Mouse (Mus musculus) cerebellum, adult 11 months (tissue): ENCODE measurements around the gene Ptch1.

ENCODE experiments used
- DNase-seq: peaks from one replicate; pipeline ENCODE4 v3.0.0; 2022

Ptch1 gene

DNA sequence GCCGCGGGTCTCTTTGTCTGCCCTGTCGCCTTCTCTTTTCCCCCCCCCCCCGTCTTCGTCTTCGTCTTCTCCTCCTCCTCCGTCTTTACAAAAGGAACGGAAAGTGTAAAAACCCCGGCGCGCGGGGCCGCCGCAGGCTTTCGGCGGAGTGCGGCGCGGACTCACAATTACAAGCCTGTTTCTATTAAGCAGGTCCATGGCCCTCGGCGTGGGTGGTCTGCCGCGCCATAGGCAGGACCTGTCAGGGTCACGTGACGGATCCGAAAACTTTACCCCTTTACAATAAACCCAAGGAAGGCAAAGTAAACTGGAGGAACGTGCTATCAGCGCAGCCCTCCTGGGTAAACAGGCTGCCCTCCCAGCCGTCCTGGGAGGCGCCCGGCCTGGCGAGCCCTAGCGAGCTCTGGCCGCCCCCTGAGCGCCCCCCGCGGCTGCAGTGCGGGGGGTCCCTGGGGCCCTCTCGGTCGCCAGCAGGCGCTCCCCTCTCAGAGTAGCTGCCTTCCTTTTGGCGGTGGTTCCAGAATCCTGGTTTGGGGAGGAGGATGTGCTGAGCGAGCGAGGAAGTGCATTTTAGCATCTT lies at the start of gene Ptch1:
Gene Ptch1, minus strand, starts transcription at position 343 of the 580 bp plus-strand sequence.
- peak; percentile 37 for DNase-seq

DNA sequence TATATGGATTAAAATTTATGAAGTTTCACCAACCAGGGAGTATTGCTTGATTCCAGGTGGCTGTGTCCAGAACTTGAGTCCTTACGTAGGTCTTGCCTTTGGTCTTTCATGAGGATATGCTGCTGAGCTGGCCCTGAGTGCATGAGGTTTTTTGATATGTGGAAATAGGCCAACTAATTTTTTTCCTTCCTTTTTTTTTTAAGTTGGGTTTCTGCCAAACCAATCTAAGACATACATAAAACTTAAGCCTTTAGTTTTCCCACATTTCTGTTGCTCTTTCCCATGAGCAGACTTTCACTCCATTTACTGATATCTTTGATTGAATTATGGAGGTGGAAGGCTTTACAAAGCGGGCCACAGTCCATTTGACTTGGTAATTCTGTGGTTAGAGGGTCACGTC lies 47.9 kb upstream of the Ptch1 start:
- DNase-seq = no peak

DNA sequence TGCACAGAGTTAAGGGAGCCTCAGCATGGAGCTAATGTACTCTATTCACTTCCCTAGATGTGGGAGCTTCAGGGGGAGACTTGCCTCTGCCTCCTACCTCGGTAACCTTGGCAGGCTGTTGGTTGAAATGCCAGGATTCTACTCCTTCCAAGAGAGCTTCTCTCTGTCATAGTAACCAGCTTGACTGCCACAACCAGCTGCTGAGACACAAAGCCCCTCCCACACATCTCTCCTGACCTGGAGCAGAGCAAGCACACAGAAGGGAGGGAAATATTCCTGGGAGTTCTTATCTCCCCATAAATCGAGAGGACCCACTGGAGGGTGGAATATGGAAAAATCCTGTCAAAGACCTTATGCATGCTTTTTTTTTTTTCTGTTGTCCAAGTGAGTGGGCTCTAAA lies 39.8 kb upstream of the Ptch1 start:
- DNase-seq = no peak

DNA sequence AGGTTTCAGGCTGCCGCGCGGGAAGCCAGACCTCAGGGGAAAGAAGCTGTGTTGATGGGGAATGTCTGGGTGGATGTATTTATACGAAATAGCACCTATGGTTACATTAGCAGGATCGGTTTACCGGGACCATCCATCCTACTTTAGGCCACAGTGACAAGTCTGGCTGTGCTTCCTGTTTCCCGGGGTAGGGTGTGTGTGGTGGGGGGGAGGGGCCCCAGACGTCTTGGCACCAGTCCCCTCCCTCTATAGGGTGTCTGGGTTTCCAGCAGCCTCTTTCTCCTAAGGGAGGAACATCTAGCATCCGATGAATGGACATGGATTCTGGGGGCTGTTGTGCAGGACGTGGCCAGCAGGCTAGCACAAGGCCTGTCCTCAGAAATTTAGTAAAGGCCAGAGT lies 36.3 kb upstream of the Ptch1 start:
- DNase-seq = no peak

DNA sequence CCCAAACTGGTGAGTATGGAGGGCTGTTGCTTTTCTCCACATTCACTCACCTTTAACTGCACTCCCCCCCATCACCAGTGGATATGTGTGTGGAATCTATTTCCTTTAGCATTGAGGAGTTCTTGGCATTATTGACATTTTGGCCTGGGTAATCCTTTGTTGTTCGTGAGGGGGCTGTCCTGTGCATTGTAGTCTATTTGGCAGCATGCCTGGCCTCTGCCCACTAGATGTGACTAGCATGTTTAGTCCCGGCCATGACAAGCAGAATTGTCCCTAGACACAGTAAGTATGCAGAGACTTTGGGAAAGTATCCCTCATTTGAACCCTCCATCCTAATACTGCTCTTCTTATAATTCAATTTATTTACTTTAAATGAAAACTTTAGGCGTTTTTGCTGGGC lies 24.2 kb upstream of the Ptch1 start:
- no peak for DNase-seq

DNA sequence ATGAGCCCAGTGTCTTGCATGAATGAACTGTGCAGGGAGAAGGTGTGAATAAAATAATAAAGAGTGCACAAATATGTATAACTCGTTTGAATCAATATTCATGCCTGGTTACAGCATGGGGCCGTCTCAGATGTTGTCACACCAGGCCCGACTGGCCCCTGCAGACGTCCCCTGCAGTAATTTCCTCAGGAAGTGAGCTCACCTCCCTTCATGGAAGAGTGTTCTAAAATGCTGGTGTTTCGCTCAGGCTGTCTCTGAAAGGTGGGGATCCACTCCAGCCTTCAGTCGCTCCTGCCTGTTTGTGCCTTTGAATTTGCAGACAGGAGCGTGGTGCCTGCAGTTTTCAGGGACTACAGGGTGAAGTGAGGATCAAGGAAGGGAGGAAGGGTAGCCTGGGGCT lies 22.5 kb upstream of the Ptch1 start:
- no peak for DNase-seq

DNA sequence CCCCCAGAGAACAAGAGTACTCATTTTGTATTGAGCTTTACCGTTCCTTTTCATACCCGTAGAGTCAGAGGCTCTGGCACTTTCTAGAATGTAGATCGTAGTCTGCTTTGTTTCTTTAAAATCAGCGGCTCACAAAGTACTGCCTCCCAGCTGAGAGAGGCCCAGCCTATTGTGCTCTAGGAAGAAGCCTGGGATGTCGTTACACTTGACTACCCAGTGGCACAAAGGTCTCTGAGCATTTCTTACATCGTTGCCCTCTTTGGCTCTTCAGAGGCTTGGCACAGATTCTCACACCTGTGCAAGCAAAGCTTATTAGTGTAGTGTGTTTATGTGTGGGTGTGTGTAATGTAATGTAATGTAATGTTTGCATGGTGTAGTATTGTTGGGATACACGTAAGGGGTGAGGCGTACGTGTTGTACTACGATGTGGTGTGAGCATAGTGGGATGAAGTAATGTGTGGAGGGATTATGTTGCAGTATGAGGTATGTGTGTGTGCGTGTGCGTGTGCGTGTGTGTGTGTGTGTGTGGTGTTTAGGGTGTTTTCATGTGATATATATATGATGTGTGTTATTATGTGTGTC lies 20.2 kb upstream of the Ptch1 start:
- no peak for DNase-seq

DNA sequence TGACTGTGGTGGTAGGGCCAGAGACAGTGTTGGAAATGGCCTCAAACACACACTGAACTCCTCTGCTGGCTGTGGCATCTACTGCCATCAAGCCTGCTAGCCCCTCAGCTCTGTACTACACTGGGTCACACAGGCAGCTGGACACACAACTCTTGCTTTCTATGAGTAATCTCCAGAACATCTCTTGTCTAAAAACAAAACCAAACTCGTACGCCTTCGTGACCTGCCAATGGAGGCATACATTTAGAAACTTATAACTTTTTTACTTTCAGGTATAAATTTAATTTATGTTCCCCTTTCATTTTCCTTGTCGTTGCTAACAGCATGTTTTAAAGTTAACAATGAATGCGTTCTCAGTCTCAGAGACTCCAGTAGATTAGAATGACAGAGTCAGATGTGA lies 19.4 kb upstream of the Ptch1 start:
- DNase-seq = no peak

DNA sequence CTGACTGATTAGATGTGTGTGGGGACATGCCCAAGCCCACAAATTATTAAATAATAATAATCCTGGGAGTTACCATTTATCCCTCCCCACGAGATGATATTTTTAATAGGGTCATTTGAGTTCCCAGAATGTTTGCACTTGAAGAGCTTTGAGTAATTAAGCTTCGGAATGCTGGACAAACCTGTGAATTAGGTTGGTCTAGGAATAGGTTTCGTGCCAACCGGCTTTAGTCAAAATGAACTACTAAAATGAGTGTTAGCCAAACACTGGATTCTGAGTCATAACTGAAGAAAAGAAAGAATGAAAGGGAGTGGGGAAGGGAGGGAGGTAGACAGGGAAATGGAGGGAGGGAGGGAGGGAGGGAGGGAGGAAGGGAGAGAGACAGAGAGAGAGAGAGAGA lies 1.2 kb upstream of the Ptch1 start:
- DNase-seq = no peak

DNA sequence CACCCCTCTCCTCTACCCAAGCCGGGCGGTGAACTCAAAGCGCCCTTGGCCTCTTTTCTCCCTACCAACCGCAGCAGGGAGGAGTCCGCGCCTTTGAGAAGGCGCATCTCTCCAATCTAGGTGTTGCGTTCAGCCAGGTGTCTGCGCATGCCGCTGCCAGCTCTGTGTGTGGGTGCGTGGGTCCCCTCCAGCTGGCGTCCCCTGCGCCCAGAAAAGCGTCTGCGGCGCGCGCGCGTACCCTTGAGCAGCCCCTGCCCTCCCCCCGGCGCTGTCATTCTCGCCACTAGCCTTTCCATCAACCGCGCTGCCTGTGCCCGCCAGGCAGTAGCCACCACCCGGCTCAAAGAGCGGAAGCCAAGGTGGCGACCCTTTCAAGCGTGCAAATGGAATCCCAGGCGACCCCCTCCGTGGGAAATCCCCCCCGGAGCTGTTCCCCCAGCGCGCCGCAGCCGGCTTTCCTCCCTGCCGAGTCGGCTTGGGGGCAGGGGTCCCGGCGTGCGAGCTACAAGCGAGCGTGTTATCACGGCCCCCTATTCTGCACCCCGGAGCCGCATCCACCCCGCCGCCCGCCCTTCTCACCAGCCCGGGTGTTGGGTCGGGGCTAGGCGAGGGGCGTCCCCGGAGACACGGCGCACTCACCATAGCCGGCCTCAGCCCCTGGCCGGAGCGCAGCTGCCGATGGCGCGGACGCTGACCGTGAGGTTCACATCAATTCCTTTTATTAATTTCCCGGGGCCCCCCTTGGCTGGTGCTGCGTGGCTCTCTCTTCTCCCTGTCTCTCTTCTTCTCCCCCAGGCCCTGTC lies 744 bp downstream of the Ptch1 start:
- DNase-seq = peak; percentile 41

DNA sequence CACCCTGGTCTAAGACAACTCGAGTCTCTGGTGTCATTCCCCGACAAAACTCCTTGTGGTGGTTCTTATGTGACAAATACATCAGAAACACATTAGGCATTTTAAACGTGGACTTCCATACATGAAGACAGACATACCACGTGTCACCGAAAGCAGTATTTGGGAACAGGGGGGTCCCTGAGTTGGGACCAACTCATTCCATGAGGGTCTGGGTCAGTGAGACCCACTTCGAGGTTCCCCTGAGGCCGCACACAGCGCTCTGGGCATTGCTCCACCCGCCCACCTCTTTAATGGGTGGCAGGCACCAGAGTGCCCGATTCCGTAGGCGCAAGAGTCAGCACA lies 1.3 kb downstream of the Ptch1 start:
- DNase-seq = no peak

DNA sequence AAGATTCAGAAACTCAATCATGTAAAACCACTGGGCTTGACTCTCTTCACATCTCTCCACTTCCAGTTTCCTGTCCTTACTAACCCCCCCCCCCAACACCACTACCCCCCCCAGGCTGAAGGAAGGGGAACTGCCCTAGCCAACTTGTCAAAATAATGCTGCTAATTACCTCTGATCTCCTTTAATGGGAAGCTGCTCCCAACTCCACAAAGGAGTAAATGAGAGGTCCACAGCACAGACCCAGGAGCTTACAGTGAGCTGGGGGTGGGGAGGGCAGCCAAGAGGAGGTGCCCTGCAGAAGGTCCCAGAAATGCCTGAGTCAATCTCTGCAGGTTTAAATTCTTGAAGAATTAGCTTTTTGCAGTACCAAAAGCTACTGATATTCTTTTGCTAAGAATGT lies 2.9 kb downstream of the Ptch1 start:
- DNase-seq = peak; percentile 4

DNA sequence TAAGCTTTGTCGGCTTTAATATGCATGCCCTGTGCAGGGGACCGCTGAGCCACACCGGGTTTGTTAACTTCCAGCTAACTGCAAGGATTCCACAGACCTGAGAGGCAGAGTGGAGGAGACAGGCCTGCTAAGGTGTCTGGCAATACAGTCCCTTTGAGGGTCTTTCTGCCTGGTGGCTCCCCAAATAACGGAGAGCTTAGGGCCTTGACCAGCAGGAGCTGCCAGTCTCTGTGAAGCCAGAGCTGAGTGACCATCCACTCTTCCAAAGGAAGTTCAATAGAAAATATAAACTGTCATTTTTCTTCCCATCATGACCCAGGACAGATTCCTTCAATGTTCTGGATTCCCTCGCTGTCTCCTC lies 4.0 kb downstream of the Ptch1 start:
- no peak for DNase-seq

DNA sequence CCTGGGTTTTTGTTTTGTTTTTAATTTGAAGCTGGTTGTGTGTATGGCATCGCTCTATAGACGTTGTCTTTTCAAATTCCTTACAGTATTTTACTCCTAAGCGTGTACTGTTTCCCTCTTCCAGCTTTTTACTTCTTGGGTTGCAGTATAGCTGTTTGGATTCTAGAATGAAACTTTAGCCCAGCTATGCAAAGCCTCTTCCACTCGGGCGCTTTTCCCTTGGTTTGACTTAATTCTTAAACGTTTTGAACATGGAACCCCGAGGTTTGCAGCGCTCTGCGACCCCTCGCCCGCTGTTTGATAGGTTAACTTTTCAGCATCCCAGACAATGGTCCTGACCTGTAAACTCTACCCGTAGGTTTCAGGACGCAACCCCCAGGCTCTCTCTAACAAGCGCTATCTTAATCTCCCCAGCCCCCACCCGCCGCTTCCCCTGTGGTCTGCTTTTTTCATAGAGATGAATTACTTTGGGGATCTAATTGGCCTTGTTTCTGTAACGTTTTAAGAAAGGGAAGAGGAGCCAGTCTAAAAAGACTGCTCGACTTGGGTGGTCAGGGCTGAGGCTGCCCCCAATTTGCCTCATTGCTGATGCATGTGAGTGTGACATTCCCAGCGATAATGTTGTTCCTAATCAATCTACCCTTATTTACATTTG lies 4.5 kb downstream of the Ptch1 start:
- no peak for DNase-seq

DNA sequence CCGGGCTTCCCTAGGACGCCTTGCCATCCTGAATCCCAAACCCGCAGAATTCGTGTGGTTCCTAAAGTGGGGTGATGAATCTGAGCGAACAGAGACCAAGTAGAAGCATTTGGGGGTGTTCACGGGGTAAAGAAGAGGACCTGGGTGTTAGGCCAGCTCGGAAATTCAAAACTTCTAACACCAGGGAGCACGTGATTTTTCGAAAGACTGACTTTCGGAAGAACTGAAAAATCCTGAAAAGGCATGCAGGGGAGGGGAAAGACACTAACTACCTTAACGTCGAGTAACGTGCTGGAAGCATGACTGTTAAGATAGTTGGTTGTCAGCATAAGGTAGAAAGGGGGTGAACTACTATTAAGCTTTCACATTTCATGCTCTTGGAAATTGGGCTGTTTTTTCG lies 5.1 kb downstream of the Ptch1 start:
- DNase-seq = no peak

DNA sequence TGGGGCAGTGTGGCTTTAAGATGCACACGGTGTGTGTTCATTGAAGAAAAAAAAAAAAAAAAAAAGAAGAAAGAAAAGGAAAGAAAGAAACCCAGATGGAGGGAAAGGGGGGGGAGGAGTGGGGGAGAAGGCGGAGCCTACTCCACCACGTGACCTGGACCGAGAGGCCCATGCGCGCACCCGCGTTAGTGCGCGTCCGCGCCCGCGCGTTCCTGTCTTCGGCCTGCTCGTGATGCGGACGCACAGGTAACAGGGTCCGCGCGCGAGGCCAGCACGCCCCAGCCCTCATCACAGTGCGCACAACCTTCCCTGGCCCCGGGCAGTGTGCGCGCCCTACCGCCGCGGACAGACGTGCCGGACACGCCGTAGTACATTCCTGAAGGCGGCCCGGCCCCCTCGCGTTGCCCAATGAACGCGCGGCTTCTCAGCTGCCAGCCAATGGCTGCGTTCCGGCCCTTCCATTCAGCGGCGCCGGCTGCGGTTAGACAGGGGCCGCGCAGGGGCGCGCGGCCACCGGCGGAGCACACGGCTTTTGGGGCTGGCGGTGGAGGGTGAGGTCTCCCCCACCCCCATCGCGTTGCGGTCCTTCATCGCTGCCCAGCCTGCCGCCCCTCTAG lies 5.6 kb downstream of the Ptch1 start:
- DNase-seq = peak; percentile 97

DNA sequence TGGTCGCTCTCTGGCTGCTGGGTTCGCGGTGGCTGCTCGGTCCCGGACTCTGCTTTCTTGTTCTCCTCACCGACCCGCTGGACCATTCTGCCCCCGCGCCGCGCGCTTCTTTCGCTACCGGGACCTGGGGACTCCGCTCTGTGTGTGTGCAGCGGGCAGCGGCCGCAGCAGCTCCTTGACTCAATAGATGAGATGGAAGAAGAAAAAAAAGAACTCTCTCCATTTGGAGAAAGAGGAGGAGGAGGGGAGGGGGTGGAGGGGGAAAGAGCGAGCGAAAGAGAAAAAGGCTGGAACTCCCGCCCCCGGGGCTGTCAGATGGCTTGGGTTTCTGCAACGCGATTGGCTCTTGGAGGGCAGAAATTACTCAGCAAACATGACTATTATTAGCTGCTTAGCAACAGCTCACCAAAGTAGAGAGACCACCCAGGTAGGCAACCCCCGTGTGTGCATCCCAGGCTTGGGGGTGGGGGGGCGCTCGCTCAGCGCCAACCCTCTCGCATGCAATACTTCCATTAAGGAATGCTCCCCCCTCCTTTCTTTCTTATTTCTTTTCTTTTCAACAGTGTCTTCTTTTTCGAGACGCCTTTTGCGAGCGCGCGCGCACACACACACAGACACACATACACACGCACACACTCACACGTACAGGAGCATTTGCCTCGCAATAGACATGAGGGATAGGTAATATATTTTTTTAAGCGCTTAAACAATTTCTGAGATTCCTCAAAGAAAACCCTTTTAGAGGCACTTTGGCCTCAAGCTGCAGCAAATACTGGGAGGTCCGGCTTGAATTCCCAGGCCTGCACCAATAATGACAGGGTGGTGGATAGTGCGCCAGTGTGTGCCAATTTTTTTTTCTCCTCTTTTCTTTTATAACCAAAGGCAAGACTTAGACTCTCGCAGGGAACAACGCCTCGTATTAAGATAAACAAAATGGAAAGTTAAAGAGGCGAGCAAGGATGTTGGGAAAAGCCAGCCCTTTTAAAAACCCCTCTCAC lies 7.1 kb downstream of the Ptch1 start:
- peak; percentile 80 for DNase-seq

DNA sequence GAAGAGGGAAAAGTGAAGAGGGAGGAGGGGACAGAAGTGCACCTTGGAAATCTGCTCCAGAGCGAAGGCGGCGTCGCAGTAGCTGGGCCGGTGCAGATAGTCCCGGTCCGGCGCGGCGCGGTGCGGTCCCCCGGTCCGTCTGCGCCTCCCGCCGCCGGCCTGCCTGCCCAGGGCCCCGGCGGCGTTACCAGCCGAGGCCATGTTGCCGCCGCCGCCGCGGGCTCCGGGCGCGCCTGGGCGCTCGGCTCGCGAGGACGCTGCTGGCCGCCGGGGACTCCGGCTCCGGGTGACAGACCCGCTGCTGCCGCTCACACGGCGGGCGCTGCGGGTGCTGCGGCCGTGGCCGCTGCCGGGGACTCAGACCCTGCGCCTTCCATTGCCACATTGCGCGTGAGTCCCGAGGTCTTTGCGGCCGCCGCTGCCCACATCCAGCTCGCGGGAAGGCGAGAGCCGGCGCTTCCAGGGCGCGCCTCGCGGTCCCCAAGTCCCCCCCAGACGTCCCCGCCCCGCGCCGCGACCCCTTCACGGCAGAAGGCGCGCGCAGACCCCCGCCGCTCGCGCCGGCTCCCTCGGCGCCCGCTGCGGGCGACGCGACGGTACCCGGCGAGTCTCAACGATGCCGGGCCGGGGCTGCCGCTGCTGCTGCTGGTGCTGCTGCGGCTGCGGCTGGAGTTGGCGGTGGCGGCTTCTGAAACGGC lies 7.9 kb downstream of the Ptch1 start:
- DNase-seq = peak; percentile 50

DNA sequence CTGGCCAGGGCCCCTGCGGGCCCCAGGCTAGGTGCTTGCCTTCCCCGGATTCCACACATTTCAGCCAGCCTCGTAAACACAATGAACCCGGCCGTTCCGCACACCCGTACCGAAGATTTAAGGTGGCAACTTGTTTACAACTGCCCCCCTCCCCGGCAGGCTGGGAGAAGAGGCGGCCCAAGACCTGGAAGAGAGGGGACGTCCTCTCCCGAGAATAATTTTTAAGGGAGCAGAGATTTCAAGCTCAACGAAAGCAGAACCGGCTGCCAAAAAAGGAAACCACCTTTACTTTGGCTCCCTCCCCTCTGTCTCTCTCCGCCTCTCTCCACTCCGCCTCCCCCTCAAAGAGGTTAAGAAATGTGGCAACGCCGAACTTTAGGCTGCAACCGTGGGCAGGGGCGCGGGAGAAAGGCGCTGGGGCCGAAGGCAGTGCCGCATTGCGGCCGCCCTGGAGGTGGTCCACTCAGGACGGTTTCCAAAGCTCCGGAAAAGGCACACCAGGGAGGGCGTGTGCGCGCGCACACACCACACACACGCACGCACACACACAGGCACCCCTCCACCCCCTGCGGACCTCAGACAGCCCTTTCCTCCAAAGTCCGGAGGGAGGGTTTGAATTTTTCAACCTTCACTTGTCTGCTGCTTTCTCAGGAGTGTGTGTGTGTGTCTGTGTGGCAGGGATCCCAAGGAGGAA lies 8.6 kb downstream of the Ptch1 start:
- peak; percentile 65 for DNase-seq

DNA sequence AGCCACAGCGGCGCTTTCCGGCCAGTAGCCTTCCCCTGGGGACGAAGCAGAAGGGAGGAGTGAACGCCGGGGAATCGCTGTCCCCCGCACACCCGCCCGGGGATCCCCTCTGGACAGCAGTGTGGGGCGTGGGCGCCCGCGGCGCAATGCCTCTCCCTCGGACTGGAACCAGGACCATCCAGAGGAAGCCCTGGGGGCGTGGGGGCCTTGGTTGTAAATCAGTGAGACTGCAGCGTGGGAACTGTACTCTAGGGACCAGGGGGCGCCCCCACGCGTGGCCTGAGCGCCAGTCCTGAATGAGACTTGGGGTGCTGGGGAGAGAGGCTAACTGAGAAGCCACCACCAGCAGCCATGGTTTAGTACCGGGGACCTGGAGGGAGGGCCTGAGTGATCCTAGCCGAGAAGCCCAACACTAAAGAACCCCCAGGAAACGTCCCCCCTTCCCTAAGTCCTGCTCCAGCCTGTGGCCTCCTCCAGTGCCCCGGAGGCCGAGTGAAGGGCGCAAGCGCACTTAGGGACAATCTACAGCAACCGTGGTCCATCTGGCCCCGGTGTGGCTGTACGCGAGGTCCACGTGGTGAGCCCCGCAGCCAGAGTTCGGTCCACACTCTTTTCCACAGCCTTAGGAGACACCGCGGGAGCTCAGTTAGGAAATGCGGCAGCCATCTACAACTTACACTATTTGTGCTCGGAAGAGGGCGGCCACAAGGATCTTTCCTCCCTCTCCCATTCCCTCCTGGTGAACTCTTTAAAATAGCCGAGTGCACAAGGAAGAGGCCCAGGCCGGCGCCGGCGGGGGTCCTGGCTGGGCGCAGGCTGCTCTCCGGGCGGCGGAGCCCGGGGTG lies 9.4 kb downstream of the Ptch1 start:
- peak; percentile 56 for DNase-seq
